Mouse (Mus musculus) activated CD4-positive, CD25-positive, alpha-beta regulatory T cell, adult 9 weeks (primary cell): ENCODE results near the gene Pde1a. TPM values are rescaled to one million over a fixed set of nuclear protein-coding genes. Genes with fewer than 3 reads are reported as not detected.

Experiments used
- polyA plus RNA-seq: library from polyadenylated mRNA; unstranded; fragments of 100-300 nt; shearing (Covaris generic); gene quantifications from one replicate; pipeline ENCODE4 v1.2.1, GENCODE M21; 2017

Gene Pde1a
- not detected for polyA plus RNA-seq

DNA sequence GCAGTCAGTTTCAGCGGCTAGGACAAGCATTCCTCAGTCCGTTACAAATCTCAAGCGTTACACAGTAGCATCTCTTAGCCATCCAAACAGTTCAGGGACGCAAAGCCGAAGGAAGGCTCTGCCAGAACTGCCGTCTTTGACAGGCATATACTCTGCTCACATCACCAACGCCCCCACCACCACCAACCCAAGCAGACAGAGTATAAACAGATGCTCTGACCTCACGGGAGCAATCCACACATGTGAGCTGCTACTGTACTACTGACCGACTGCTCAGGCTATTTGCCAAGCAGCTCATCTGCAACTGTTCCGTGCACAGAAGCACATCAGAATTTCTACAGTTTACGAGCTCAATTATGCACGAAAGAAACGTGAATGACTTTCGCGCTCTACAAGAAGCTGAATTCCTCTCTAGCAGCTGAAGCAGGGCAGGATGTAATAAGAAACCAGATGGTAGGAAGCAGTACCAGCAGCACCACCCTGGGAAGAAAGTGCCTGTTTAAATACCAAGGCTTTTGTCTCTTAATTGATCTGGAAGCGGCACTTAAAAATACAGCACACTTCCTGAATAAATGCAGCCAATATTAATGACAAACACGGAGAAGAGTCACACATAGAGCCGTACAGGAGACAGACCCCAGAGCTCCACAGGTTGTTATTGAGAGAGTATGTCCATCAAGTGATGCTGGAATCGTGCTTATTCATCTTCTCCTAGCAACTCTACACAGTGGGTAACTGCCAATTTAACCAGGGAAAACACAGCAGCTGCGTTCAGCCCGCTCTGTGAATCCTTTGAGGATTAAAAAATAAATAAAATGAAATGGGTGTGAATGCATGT, at the start of gene Pde1a:
Gene Pde1a (minus strand): TSS at position 598 of the 838 bp plus-strand sequence.

Other genes with a start within 250 kb of the Pde1a start
- not detected for gene Prdx6b, start 163.0 kb upstream of the Pde1a start, polyA plus RNA-seq
- 54.4 TPM for gene Dnajc10, start 186.0 kb upstream of the Pde1a start, polyA plus RNA-seq